In the genomic region with DNA sequence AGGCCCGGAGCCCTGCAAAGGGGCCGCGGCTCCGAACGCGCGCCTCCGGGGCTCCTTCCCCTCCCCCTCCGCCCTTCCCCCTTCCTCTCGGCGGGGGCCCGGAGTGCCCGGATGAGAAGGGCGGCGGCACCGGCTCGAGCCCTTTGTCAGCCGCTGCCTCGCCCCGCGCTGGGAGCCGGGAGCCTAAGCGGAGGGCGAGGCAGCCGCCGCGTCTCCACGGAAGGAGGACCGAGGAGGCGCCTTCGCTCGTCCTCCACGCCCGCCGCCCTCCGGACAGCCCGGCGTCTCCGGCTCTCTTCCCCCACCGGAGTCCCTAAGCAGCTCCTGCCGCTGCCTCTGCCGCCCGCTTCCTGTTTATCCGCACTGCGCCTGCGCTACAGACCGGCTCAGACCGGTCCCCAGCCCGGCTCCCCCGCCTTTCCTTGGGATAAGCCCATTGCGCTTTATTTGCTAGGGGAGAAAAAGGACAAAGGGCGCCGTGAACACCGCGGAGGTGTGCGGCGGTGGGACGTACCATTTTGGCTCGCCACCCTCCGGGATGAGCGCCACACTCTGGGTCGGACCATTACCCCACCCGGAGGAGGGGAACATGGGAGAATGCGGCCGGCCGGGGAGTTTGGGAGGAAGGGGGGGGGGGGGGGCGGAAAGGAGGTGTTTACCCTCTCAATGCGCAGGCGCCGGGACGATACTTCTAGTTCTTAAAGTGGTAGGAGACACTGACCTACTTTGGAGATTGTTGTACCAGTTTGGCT, we compare ENCODE assay signal across 7 mouse cellular contexts. TPM values are rescaled to one million over a fixed set of nuclear protein-coding genes. Genes with fewer than 3 reads are reported as not detected.
DNase-seq lines count a peak whose midpoint lies in the region; ATAC-seq lines count a peak whose summit lies in the region.

A gene (minus strand): TSS at position 657 of the 752 bp plus-strand sequence.

- DNase-seq in adrenal gland, postnatal 25 days, result peak; percentile 97
- DNase-seq in heart, adult 11 months, result peak; percentile 100
- DNase-seq in kidney, adult 18-20 months, result peak; percentile 98
- peak; percentile 99 for DNase-seq in limb, embryonic 11.5 days (ENCODE audit: low spot score)
- peak; percentile 99 for DNase-seq in midbrain, embryonic 14.5 days
- peak; percentile 93 to 98 for DNase-seq in spleen, adult 18-20 months

- H3K27ac ChIP-seq in embryonic facial prominence, embryonic 12.5 days, result peak within 1 kb of the TSS; percentile 99
- peak within 1 kb of the TSS; percentile 94 for H3K27ac ChIP-seq in limb, embryonic 11.5 days (replicated peaks; ENCODE audit: low read depth, low read length)
- H3K27ac ChIP-seq in midbrain, embryonic 14.5 days (replicated peaks; ENCODE audit: low read depth, low read length), result peak within 1 kb of the TSS; percentile 99

- no peaks in the 10 kb centered on the region for H3K9me3 ChIP-seq in embryonic facial prominence, embryonic 12.5 days
- H3K9me3 ChIP-seq in limb, embryonic 11.5 days (ENCODE audit: control insufficient read depth, low read length), result no peaks in the 10 kb centered on the region
- no peaks in the 10 kb centered on the region for H3K9me3 ChIP-seq in midbrain, embryonic 14.5 days (ENCODE audit: control insufficient read depth, low read length)

- peak; percentile 98 for ATAC-seq in embryonic facial prominence, embryonic 12.5 days (ENCODE audit: insufficient number of reproducible peaks, insufficient read depth, low FRiP score, low TSS enrichment)
- peak; percentile 98 for ATAC-seq in limb, embryonic 11.5 days (ENCODE audit: insufficient number of reproducible peaks, low FRiP score, low TSS enrichment, low read depth)
- peak; percentile 98 for ATAC-seq in midbrain, embryonic 14.5 days (ENCODE audit: low FRiP score, low TSS enrichment)

- peak within 1 kb of the TSS; percentile 99 for H3K9ac ChIP-seq in embryonic facial prominence, embryonic 12.5 days
- H3K9ac ChIP-seq in limb, embryonic 11.5 days (ENCODE audit: low read length), result peak within 1 kb of the TSS; percentile 93
- H3K9ac ChIP-seq in midbrain, embryonic 14.5 days (replicated peaks; ENCODE audit: low read length), result peak within 1 kb of the TSS; percentile 96

- peaks cover 20% of the 10 kb centered on the region for H3K4me1 ChIP-seq in embryonic facial prominence, embryonic 12.5 days
- H3K4me1 ChIP-seq in limb, embryonic 11.5 days (ENCODE audit: control insufficient read depth, insufficient read depth, low read length), result peaks cover 4% of the 10 kb centered on the region; the same call in 1 of the 2 replicates
- H3K4me1 ChIP-seq in midbrain, embryonic 14.5 days (ENCODE audit: control insufficient read depth, insufficient read depth, low read length), result peaks cover 24% of the 10 kb centered on the region

- H3K27me3 ChIP-seq in embryonic facial prominence, embryonic 12.5 days, result no peaks in the 10 kb centered on the region
- H3K27me3 ChIP-seq in limb, embryonic 11.5 days (ENCODE audit: control insufficient read depth, insufficient read depth, low read length), result no peaks in the 10 kb centered on the region
- no peaks in the 10 kb centered on the region for H3K27me3 ChIP-seq in midbrain, embryonic 14.5 days (ENCODE audit: control insufficient read depth, insufficient read depth, low read length)

- peak within 1 kb of the TSS; percentile 99 for H3K4me3 ChIP-seq in embryonic facial prominence, embryonic 12.5 days
- H3K4me3 ChIP-seq in limb, embryonic 11.5 days (ENCODE audit: low read depth, low read length), result peak within 1 kb of the TSS; percentile 100
- peak within 1 kb of the TSS; percentile 100 for H3K4me3 ChIP-seq in midbrain, embryonic 14.5 days (replicated peaks; ENCODE audit: low read depth, low read length)

- H3K4me2 ChIP-seq in embryonic facial prominence, embryonic 12.5 days (replicated peaks), result peak within 1 kb of the TSS; percentile 70
- H3K4me2 ChIP-seq in limb, embryonic 11.5 days (ENCODE audit: low read depth, severe bottlenecking), result peak within 1 kb of the TSS; percentile 62
- peak within 1 kb of the TSS; percentile 58 for H3K4me2 ChIP-seq in midbrain, embryonic 14.5 days (ENCODE audit: low read length)

- peaks cover 19% of the 10 kb centered on the region for H3K36me3 ChIP-seq in embryonic facial prominence, embryonic 12.5 days
- peaks cover 6% of the 10 kb centered on the region; the same call in 1 of the 2 replicates for H3K36me3 ChIP-seq in limb, embryonic 11.5 days (ENCODE audit: control insufficient read depth, insufficient read depth, low read length)
- H3K36me3 ChIP-seq in midbrain, embryonic 14.5 days (ENCODE audit: control insufficient read depth, insufficient read depth, low read length), result peaks cover 12% of the 10 kb centered on the region

- under 1% methylated on average over 70 of the region's 71 CpGs for WGBS in embryonic facial prominence, embryonic 12.5 days
- WGBS in limb, embryonic 11.5 days, result under 1% methylated on average over 67 of the region's 71 CpGs
- under 1% methylated on average over 69 of the region's 71 CpGs for WGBS in midbrain, embryonic 14.5 days

RNA-seq across cellular contexts. Expression of the gene that starts here (rescaled TPM):
- total RNA-seq in adrenal gland, postnatal 25 days (2021), result 84.7 and 93.9 TPM in 2 replicates
- 85.8 and 91.9 TPM in 2 replicates for polyA plus RNA-seq in embryonic facial prominence, embryonic 12.5 days (2016; fragmentation: Nextera tagmentation; extraction: Ambion mirVana)
- polyA plus RNA-seq in limb, embryonic 11.5 days (2014; fragmentation: Nextera tagmentation; extraction: Ambion mirVana), result 65.5 and 75.1 TPM in 2 replicates
- 95.8 and 118 TPM in 2 replicates for polyA plus RNA-seq in midbrain, embryonic 14.5 days (2014; fragmentation: Nextera tagmentation; extraction: Ambion mirVana)

Comparison
In these comparisons a context has a peak if more than half of its experiments do, and no peak if none do; other contexts are left out.
1. Peak in every context shown above with its lines: DNase-seq, ATAC-seq, H3K4me3 ChIP-seq and H3K27ac ChIP-seq.